Mouse (Mus musculus) embryo, embryonic 10.5 days (tissue): ENCODE data around the gene Ltbp2.

Experiments used
- DNase-seq: peaks from one replicate; pipeline ENCODE4 v3.0.0-alpha.2; 2015; ENCODE audit warnings: low spot score

Ltbp2 gene

GRCm38 (mm10) chr12:84880091-84880490, 3.8 kb upstream of the Ltbp2 start:
- no peak for DNase-seq

- DNase-seq: no peak
Observed at GRCm38 (mm10) chr12:84875761-84876480, 411 bp downstream of the Ltbp2 start.

DNA sequence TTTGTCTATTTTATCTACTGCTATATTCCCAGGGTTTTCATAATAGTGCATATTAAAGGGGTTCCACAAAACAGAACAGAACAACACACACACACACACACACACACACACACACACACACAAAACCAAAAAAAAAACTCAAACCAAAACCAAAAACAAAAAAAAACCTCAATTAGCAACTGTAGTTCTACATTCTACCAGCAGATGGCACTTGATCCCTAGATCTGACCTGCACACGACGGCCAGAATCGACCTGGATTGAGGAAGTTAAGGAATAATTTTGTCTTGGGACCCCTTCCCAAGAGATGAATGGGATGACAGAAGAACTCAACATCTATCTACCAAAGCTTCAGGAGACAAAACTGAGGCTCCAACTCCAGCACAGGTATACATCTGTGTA, 2.9 kb downstream of the Ltbp2 start:
- peak; percentile 83 for DNase-seq

GRCm38 (mm10) chr12:84872310-84872709, 4.0 kb downstream of the Ltbp2 start:
- DNase-seq: no peak

GRCm38 (mm10) chr12:84865431-84865830, 10.9 kb downstream of the Ltbp2 start:
- DNase-seq: no peak

- no peak for DNase-seq
Observed at GRCm38 (mm10) chr12:84864801-84865200, 11.5 kb downstream of the Ltbp2 start.

- no peak for DNase-seq
Observed at GRCm38 (mm10) chr12:84863196-84863595, 13.1 kb downstream of the Ltbp2 start.

- DNase-seq: no peak
Observed at GRCm38 (mm10) chr12:84862136-84862910, 14.0 kb downstream of the Ltbp2 start.

DNA sequence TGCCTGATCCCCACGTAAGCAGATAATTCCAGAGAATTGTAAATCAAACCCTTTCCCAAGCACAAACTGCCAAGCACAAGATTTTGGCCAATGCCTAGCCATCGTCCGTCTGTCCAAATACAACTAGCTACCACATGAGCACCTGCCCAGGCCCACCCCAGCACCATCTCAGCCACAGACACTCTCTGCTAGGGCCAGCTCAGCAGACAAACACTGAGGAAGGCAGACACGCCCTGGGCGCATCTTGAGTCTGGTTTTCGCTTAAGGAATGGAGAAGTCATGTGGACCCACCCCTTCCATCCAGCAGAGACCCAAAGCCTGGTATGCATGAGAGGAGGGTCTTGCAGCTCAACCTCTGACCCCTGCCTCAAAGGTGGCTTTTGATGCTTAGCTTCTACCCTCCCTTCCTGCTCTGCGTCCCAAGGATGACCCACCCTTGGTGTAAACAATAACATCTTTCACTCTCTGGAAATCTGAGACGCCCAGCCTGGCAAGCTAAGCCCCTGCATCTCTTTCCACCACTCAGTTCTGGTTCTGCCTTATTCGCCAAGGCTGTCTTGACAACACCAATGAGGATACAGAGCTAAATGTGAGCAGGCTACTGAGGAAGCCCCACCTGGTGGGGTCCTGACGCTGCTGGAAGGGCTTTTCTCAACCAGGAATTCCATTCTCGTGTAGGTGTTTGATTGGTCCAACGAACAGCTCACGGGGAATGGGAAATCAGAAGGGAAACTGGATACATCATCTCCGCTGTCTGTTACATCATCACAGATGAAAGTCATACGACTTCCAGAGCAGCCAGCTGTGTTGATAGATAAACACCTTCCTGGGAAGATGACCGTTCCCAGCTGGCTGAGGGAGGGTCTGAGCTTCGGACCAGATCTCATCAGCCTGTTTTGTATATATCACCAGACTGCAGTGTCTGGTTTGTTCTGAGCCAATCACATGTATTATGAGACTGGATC, 17.9 kb downstream of the Ltbp2 start:
- DNase-seq: peak; percentile 52

DNA sequence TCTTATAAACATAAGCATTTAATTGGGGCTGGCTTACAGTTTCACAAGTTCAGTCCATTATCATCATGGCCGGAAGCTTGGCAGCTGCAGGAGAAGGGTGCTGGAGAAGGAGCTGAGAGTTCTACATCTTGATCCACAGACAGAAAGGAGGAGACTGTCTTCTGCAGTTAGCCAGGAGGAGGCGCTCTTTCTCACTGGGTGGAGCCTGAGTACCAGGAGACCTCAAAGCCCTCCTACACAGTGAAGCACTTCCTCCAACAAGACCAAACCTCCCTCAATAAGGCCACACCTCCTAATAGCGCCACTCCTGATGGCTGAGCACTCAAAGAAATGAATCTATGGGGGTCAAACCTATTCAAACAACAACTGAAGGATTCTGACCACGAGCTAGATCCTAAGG, 18.6 kb downstream of the Ltbp2 start:
- DNase-seq: no peak

DNA sequence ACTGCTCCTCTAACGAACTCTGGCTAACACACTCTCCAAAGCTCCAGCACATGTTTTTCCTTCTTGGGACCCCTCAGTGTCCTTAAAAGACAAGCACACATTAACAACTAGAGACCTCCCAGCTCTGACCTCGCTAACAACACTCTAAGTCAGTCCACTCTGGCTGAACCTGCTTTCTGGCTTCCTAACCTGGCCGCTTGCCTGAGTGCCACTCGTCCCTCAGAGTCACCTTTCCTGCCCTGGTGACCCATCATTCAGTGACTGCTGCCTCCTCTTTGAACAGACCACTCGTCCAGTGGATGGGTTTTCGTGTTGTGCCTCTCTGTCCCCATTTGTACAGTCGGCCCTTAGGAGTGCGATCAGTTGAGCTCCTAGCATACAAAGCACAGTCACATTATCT, 19.8 kb downstream of the Ltbp2 start:
- DNase-seq: no peak

DNA sequence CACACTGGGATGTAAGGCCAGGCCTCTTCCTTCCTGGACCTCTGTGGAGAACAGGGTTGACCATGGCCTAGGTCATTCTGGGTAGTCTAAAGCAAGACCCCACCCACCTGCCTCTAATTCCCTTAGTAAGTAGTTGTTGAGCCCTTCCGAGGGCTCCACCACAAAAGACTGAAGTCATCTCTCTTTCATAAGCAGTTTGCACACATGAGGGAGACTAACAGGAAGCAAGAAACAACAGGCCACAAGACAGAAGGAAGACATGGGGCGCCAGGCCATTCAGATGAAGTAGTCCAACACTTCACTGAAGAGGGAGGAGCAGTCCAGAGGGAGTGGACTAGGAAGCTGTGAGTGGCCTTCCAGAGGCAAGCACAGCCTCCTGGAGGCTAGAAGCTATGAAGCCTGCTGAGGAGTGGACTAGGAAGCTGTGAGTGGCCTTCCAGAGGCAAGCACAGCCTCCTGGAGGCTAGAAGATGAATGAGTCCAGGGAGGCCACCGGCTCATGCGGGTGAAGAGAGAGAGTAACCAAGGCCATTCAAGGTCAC, 21.2 kb downstream of the Ltbp2 start:
- DNase-seq: no peak

DNA sequence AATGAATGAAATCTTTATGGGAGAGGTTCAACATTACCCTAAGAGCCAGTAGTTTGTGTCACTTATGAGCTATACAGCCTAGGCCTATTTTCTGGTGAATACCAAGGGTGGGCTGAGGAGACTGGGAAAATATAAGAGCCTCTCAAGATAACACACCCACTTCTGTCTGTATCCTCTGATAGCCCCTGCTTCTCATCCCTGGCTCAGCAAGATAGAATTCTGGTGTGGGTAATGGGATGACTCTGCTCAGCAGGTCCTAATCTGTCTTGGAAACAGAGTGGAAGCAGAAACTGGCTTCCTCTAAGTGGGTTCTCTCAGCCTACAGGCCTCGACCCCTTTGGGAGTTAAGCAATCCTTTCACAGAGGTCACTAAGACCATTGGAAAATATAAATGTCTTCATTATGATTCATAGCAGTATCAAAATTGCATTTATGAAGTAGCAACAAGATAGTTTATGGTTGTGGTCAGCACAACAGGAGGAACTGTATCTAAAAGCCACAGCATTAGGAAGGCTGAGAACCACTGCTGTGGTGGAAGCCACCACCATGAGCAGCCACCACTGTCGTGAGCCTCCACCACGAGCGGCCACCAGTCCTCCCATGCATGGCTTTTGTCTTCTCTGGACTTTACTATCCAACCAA, 21.8 kb downstream of the Ltbp2 start:
- no peak for DNase-seq

DNA sequence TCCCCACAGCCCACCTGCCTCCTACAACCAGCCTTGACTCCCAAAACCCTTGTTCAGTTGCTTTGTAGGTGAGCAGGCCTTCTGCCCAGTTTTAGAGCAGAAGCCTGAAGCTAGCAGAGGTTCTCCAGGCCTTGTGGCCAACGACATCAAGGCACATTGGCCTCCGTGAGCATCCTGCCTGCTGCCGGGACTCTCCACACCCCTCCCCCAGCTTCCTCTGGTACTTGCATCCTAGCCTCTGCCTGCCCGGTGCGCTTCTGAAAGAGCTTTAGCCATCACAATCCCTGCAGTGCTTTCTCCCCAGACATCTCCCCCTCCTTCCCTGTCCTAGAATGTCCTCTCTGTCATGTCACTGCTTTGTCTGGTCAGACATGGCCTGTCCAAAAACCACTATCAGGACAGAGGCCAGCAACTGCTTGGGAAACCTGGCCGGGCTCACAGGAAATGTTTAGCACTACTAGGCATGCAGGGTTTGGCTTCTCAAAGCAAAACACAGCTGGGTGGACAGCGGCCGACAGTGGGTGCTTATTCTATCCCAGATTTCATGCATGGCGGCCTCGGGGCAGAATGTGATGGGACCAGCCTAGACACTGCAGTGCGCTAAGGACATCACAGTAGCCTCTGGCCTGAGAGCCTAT, 24.8 kb downstream of the Ltbp2 start:
- DNase-seq: no peak

DNA sequence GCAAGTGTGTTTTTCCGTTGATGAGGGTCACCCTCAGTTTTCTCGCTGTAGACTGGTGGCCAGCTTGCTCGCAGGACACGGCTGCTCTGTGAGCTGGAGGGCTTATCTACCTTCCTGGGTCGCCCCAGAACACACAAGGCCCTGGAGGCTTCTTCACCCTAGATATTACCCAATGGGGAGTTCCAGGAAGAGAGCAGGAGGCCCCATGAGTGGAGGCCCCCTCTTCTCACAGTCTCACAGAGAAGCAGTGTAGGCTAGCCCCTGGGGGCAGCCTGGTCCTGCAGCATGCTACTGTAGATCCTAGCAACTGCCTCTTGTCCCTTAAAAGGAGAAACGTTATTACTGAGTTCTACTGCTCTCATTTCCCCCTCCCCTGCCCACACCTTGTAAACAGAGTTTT, 28.4 kb downstream of the Ltbp2 start:
- DNase-seq: no peak

DNA sequence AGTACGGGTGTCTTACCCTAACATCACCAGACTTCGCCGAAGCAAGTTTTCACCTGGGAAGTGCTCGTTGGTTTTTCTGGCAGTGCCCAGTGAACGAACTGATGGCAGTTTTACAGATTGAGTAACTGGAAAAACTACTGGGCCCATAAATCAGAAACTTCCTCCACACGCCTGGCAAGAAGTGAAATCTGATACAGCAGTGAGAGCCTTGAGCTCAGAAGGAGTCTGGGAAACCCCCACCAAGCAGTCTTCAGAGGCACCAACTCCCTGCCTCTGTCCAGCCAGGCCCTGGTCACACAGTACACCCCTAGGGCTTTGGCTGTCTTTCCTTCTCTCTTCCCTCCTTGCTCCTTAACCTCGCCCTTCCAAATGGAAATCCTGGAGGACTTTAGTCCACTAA, 28.9 kb downstream of the Ltbp2 start:
- peak; percentile 76 for DNase-seq

- DNase-seq: no peak
Observed at GRCm38 (mm10) chr12:84846594-84847014, 29.7 kb downstream of the Ltbp2 start.

- DNase-seq: peak; percentile 15
Observed at GRCm38 (mm10) chr12:84842706-84843105, 33.6 kb downstream of the Ltbp2 start.

DNA sequence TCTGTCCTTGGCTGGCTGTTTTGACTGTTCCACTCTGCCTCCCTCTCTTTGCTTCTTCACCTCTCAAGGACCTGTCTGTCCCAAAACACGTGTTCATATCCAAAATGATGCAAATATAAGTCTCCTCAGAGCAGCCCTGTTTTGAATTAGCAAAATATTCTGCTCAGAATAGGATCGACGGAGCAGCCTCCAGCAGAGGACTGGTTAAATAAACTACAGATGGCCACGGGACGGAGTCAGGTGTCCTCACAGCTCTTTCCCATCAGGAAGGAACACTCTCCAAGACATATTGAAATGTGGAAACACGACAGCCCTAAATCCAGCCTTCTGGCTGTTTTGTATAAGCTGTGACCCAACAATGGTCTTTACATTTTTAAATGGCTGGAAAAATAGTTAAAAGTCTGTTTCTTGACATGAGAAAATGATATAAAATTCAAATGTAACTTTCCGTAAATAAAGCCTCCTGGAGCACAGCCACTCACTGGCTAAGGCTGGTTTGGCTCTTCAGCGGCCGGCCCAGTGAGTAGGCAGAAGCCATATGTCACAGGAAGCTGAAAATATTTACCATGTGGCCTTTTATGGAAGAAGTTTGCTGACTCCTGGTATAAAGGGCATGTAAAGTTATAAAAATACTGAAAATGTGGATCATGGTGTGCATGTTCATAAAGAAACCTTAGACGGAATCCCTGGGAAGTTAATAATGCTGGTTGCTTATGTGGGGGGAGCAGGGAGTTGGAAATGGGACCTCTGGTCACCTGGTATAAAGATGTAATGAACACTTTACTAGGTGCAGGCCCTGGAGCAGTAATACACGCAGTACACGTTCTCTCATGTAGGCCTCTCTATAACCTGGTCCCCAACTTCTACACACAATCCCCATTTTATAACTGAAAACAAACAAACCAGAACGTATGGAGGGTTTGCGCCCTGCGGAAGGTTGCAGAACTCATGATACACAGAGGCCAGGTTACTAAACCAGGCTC, 34.9 kb downstream of the Ltbp2 start:
- peak; percentile 49 for DNase-seq

GRCm38 (mm10) chr12:84840734-84841133, 35.6 kb downstream of the Ltbp2 start:
- no peak for DNase-seq
